Mouse (Mus musculus): ENCODE results near the gene Gm38392. TPM values are rescaled to one million over a fixed set of nuclear protein-coding genes. Genes with fewer than 3 reads are reported as not detected.

Gene Gm38392
- polyA plus RNA-seq, 1 experiment from 2014 or later = 1.0 TPM

DNA sequence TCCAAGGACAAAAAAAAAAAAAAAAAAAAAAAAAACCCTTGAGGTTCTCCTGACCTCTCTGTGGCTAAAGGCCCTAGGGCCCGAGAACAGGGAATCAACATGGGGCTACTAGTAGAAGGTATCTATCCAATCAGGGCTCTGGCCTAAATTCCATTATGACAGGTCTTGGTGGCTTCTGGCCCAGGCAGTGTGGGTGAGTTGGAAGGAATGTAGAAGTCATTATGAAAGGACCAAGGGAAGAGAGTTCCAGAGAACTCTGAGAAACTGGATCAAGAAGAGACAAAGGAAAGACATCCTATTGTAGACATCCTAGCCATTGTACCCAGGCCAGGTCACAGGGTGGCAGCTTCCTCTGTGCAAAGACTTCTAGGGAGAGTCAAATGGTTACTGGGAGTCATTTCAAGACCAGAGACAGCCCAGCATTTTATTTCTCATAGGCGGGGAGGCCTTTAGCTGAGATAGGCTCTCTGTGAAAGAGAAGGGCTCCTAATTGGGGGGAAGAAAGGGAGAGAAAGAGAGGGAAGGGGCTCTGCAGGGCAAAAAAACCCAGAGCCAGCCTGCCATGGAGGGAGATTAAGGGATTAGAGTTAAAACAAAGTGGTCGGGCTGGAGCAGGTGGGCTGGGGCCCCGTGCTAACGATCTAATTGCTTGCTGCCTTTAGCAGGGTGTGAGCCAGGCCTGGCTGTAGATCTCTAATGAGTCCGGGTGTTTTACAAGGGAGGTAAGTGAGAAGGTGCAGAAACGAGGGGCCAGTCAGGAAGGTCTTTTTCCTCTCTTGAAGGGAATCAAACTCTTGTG, 54.0 kb downstream of the Gm38392 start:
- TF ChIP-seq CTCF (IDR thresholded peaks at IDR 0.05; ENCODE audit: low read depth) (no peak), EP300 (IDR thresholded peaks at IDR 0.05; ENCODE audit: low read depth) (no peak)
- no peaks in the 10 kb centered on the region for H3K9me3 ChIP-seq (ENCODE audit: low read length)
- WGBS (ENCODE audit: insufficient replicate concordance) = 22% methylated on average over 7 of the region's 7 CpGs
- H3K36me3 ChIP-seq (replicated peaks; ENCODE audit: insufficient read depth, low read length) = no peaks in the 10 kb centered on the region
- no peak overlapping the region for H3K4me3 ChIP-seq (ENCODE audit: low read depth, low read length)
- peaks cover 38% of the 10 kb centered on the region; the same call in 1 of the 2 replicates for H3K27me3 ChIP-seq (ENCODE audit: insufficient read depth, low read length)
- no peak for ATAC-seq
- H3K4me1 ChIP-seq (ENCODE audit: insufficient read depth) = no peaks in the 10 kb centered on the region
- H3K4me2 ChIP-seq (ENCODE audit: low read depth, low read length) = no peak overlapping the region
- no peak overlapping the region for H3K9ac ChIP-seq (replicated peaks)
- no peak for DNase-seq
- H3K27ac ChIP-seq (ENCODE audit: low read depth) = no peak overlapping the region

DNA sequence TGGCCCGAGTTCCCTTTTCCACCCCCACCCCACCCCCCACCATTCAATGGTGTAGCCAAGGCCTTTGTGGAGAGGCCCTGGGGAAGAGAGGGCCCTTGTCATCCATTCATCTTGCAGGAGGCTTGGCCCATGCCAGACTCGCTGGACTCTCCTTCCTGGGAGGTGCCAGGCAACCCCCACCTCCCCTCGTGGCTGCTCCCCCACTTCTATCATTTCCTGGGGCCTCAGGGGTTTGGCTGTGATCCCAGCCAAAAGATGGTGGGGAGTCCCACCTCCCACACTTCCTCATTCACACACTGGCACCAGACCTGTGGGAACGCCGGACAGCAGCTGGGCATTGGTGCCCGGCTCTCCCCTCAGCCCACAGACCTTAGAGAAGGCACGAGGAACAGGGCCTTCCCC, 54.7 kb downstream of the Gm38392 start:
- no peak for ATAC-seq
- no peak overlapping the region for H3K4me2 ChIP-seq (ENCODE audit: low read depth, low read length)
- peaks cover 31% of the 10 kb centered on the region; the same call in 1 of the 2 replicates for H3K27me3 ChIP-seq (ENCODE audit: insufficient read depth, low read length)
- WGBS (ENCODE audit: insufficient replicate concordance) = 51% methylated on average over 7 of the region's 7 CpGs
- no peaks in the 10 kb centered on the region for H3K36me3 ChIP-seq (replicated peaks; ENCODE audit: insufficient read depth, low read length)
- H3K27ac ChIP-seq (ENCODE audit: low read depth) = no peak overlapping the region
- no peaks in the 10 kb centered on the region for H3K9me3 ChIP-seq (ENCODE audit: low read length)
- H3K9ac ChIP-seq (replicated peaks) = no peak overlapping the region
- no peak for TF ChIP-seq CTCF (IDR thresholded peaks at IDR 0.05; ENCODE audit: low read depth)
- TF ChIP-seq EP300 (IDR thresholded peaks at IDR 0.05; ENCODE audit: low read depth) = no peak
- no peaks in the 10 kb centered on the region for H3K4me1 ChIP-seq (ENCODE audit: insufficient read depth)
- no peak overlapping the region for H3K4me3 ChIP-seq (ENCODE audit: low read depth, low read length)
- DNase-seq = no peak

DNA sequence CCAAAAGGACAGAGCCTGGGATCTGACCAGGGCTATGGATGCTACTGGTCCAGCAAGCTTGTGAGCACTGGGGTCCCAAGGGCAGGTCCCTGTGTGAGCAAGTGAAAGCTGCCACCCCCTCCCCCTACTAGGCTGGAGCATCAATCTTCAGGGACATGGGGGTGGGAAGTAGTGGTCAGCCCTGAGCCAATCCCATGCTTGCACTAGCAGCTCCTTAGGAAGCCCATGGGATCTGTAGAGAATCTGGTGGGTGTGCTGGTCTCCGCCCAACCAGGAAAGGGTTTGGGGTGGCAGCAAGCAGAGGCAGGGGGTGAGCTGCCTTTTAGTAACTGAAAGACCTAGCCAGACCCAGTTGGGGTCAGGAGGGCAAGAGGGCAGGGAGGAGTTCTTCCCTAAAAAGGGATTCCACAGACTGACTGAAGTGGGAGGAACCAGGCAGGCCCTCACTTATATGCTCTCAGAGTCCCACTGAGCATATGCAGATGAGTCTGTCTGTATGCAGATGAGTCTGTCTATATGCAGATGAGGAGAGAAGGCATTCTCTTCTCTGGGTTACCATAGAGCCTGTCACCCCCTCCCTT, 55.9 kb downstream of the Gm38392 start:
- 64% methylated on average over 1 of the region's 1 CpGs for WGBS (ENCODE audit: insufficient replicate concordance)

GRCm38 (mm10) chr3:88230262-88231047, 56.6 kb downstream of the Gm38392 start:
- Histone ChIP-seq H3K9ac (replicated peaks) (no peak overlapping the region), H3K27ac (ENCODE audit: low read depth) (no peak overlapping the region), H3K4me1 (ENCODE audit: insufficient read depth) (no peaks in the 10 kb centered on the region), H3K4me2 (ENCODE audit: low read depth, low read length) (no peak overlapping the region), H3K4me3 (ENCODE audit: low read depth, low read length) (no peak overlapping the region), H3K27me3 (ENCODE audit: insufficient read depth, low read length) (peaks cover 18% of the 10 kb centered on the region; the same call in 1 of the 2 replicates), H3K36me3 (replicated peaks; ENCODE audit: insufficient read depth, low read length) (no peaks in the 10 kb centered on the region), H3K9me3 (ENCODE audit: low read length) (no peaks in the 10 kb centered on the region)
- TF ChIP-seq CTCF (IDR thresholded peaks at IDR 0.05; ENCODE audit: low read depth) = no peak
- no peak for TF ChIP-seq EP300 (IDR thresholded peaks at IDR 0.05; ENCODE audit: low read depth)
- 41% methylated on average over 17 of the region's 17 CpGs for WGBS (ENCODE audit: insufficient replicate concordance)
- DNase-seq (no peak), ATAC-seq (no peak)

More for the DNA sequence above, 55.9 kb downstream of the Gm38392 start:
- Histone ChIP-seq H3K9ac (replicated peaks) (no peak overlapping the region), H3K4me1 (ENCODE audit: insufficient read depth) (no peaks in the 10 kb centered on the region), H3K27ac (ENCODE audit: low read depth) (no peak overlapping the region), H3K4me3 (ENCODE audit: low read depth, low read length) (no peak overlapping the region), H3K4me2 (ENCODE audit: low read depth, low read length) (no peak overlapping the region), H3K27me3 (ENCODE audit: insufficient read depth, low read length) (peaks cover 23% of the 10 kb centered on the region; the same call in 1 of the 2 replicates), H3K9me3 (ENCODE audit: low read length) (no peaks in the 10 kb centered on the region), H3K36me3 (replicated peaks; ENCODE audit: insufficient read depth, low read length) (no peaks in the 10 kb centered on the region)
- no peak for ATAC-seq
- DNase-seq = no peak
- no peak for TF ChIP-seq EP300 (IDR thresholded peaks at IDR 0.05; ENCODE audit: low read depth)
- no peak for TF ChIP-seq CTCF (IDR thresholded peaks at IDR 0.05; ENCODE audit: low read depth)

DNA sequence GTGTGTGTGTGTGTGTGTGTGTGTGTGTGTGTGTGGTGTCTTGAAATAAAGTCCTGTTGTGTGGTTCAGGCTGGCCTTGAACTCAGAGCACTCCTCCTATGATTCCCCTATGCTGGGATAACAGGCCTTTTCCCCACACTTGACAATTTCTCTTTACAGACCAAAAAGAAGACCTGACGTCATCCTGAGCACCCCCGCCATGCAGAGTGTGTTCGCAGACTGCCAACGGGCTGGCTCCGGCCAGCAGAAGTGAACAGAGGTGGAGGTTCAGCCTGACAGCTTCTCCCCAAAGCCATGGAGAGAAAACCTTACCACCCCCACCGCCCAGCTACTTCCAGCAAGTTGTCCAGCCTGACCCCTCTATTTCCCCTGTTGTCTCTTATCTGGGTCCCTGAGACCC, 57.5 kb downstream of the Gm38392 start:
- TF ChIP-seq CTCF (IDR thresholded peaks at IDR 0.05; ENCODE audit: low read depth) = no peak
- no peak for TF ChIP-seq EP300 (IDR thresholded peaks at IDR 0.05; ENCODE audit: low read depth)
- no peaks in the 10 kb centered on the region for H3K9me3 ChIP-seq (ENCODE audit: low read length)
- ATAC-seq (no peak), DNase-seq (no peak)
- no peak overlapping the region for H3K4me3 ChIP-seq (ENCODE audit: low read depth, low read length)
- H3K4me1 ChIP-seq (ENCODE audit: insufficient read depth) = no peaks in the 10 kb centered on the region
- H3K36me3 ChIP-seq (replicated peaks; ENCODE audit: insufficient read depth, low read length) = no peaks in the 10 kb centered on the region
- H3K9ac ChIP-seq (replicated peaks) = no peak overlapping the region
- no peak overlapping the region for H3K27ac ChIP-seq (ENCODE audit: low read depth)
- H3K4me2 ChIP-seq (ENCODE audit: low read depth, low read length) = no peak overlapping the region
- peaks cover 18% of the 10 kb centered on the region; the same call in 1 of the 2 replicates for H3K27me3 ChIP-seq (ENCODE audit: insufficient read depth, low read length)
- 69% methylated on average over 6 of the region's 6 CpGs for WGBS (ENCODE audit: insufficient replicate concordance)

- Histone ChIP-seq H3K4me2 (ENCODE audit: low read depth, low read length) (no peak overlapping the region), H3K9ac (replicated peaks) (no peak overlapping the region), H3K9me3 (ENCODE audit: low read length) (no peaks in the 10 kb centered on the region), H3K4me3 (ENCODE audit: low read depth, low read length) (no peak overlapping the region), H3K36me3 (replicated peaks; ENCODE audit: insufficient read depth, low read length) (no peaks in the 10 kb centered on the region), H3K4me1 (ENCODE audit: insufficient read depth) (no peaks in the 10 kb centered on the region), H3K27me3 (ENCODE audit: insufficient read depth, low read length) (peaks cover 15% of the 10 kb centered on the region; the same call in 1 of the 2 replicates), H3K27ac (ENCODE audit: low read depth) (no peak overlapping the region)
- 47% methylated on average over 4 of the region's 4 CpGs for WGBS (ENCODE audit: insufficient replicate concordance)
- DNase-seq (no peak), ATAC-seq (no peak)
- TF ChIP-seq CTCF (IDR thresholded peaks at IDR 0.05; ENCODE audit: low read depth) (no peak), EP300 (IDR thresholded peaks at IDR 0.05; ENCODE audit: low read depth) (no peak)
These were observed 58.1 kb downstream of the Gm38392 start for GRCm38 (mm10) chr3:88228906-88229305.

All from liver, postnatal 0 days (tissue).